Mouse (Mus musculus): ENCODE measurements around the gene Ubash3b. TPM values are rescaled to one million over a fixed set of nuclear protein-coding genes. Genes with fewer than 3 reads are reported as not detected.

Ubash3b gene
- total RNA-seq, 2 experiments from 2014 or later = 5.9 to 7.2 TPM

DNA sequence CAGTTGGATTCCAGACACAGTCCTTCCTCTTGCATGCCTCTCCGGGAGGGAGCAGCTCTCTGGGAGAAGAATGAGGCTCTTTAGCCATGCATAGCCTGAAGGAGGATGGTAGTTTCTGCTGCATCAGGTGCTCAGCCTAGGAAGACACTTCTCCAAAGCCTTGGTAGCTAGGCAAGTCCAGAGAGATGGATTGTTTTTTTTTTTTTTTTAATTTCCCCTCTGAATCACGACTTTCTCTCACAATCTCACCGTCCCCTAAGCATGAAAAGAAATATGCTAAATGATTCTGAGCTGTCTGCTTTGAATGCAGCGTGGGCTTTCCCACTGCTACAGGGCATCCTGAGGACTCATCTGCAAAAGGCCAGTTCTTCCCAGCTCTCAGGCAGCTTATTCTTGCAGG is 147.0 kb downstream of the Ubash3b start:
- ATAC-seq (replicated peaks; ENCODE audit: poor library complexity, severe bottlenecking) = no peak

- no peak for ATAC-seq (replicated peaks; ENCODE audit: poor library complexity, severe bottlenecking)
Observed at GRCm38 (mm10) chr9:41012456-41012855, 149.0 kb downstream of the Ubash3b start.

DNA sequence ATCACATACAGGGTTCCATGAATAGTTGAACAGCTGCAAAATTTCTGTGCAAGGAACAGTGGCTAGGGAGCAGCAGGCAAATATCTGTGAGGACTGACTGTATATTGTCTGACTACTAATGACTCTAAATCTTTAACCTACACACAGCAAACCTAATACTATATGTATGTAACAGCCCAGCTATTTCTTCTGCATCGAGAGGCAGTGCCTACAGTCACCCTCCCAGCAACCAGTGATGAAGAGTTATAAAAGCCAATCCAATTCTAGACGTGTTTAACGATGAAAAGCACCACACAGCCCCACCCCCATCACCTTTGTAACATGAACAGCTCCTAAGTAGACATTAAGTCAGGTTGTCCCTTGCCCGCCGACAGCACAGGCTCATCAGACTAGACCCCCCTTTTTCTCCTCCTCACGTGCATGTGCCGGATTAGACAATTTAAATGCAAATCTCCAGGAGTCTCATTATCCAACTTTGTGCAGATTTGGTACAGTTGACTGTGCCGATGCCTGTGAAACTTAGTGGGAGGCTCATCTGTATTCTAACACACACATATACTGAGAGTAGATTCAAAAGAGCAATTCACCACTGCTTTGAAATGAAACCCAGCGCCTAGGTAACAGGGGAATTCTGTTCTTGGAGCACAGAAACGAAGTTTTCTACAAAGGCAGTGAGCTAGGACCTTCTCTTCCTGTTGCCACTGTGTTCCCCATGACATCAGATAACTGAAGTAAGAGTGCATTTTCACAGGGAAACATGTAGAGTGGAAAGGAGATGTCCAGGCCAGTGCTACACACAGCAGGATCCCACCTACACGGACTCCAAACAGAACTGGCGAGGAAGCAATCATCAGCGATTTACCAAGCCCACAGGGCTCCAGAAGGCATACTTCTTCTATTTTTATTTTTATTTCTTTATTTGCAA is 149.7 kb downstream of the Ubash3b start:
- ATAC-seq (replicated peaks; ENCODE audit: poor library complexity, severe bottlenecking) = no peak

- no peak for ATAC-seq (replicated peaks; ENCODE audit: poor library complexity, severe bottlenecking)
Observed at GRCm38 (mm10) chr9:41007785-41008184, 153.7 kb downstream of the Ubash3b start.

- no peak for ATAC-seq (replicated peaks; ENCODE audit: poor library complexity, severe bottlenecking)
Observed at GRCm38 (mm10) chr9:41004415-41004814, 157.1 kb downstream of the Ubash3b start, which contains the start of gene Crtam. Gene Crtam (minus strand): TSS chr9:41004628.

DNA sequence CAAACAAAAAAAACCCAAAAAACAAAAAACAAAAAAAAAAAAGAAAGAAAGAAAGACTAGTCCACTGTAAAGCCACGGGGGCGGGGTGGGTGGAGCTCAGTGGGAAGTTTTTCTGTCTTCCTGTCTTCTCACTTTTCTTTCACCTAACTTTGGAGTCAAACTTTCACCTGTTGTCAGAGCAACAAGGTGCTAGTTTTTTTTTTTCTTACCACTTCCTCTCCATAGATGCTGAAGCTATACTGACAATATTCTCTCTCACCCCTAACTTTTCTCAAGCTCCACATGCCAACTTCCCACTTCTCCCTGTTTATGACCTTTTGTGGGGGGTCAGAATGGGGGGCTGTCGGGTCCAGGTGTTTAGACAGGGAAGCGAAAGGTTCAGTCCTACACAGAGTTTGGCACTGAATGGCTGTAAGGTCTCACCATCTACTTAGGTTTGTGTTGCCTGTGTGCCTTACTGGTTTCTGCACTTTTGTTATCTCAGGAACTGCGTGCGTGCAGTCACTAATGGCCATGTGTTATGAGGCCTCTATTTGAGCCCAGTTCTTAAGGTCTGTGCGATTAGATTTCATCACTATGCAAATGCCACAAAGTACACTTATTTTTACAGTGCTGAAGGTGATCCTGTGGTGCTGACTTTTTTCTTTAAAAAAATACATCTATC is 164.2 kb downstream of the Ubash3b start:
- ATAC-seq (replicated peaks; ENCODE audit: poor library complexity, severe bottlenecking) = no peak

GRCm38 (mm10) chr9:40994075-40994474 is 167.4 kb downstream of the Ubash3b start:
- no peak for ATAC-seq (replicated peaks; ENCODE audit: poor library complexity, severe bottlenecking)

- no peak for ATAC-seq (replicated peaks; ENCODE audit: poor library complexity, severe bottlenecking)
Observed at GRCm38 (mm10) chr9:40991511-40991910, 170.0 kb downstream of the Ubash3b start.

- peak; percentile 50 for ATAC-seq (replicated peaks; ENCODE audit: poor library complexity, severe bottlenecking)
Observed at GRCm38 (mm10) chr9:40989940-40990588, 171.4 kb downstream of the Ubash3b start.

GRCm38 (mm10) chr9:40984313-40984712 is 177.2 kb downstream of the Ubash3b start:
- ATAC-seq (replicated peaks; ENCODE audit: poor library complexity, severe bottlenecking) = no peak

DNA sequence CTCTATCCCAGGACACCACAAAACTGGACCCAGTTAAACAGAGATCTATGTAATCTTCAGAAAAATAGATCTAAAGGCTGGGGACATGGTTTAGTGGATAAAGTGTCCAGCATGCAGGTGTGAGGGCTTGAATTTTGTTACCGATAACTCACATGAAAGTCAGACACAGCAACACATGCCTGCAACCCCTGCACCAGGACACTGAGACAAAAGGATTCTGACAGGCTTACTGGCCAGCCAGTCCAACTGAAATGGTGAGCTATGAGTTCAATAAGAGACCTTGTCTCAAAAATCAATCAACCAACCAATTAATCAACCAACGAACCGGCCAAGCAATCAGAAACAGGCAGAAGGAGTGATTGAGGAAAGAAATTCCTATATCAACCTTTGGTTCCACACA is 177.7 kb downstream of the Ubash3b start:
- ATAC-seq (replicated peaks; ENCODE audit: poor library complexity, severe bottlenecking) = no peak

- ATAC-seq (replicated peaks; ENCODE audit: poor library complexity, severe bottlenecking) = peak; percentile 55
Observed at GRCm38 (mm10) chr9:40982480-40982879, 179.0 kb downstream of the Ubash3b start.

DNA sequence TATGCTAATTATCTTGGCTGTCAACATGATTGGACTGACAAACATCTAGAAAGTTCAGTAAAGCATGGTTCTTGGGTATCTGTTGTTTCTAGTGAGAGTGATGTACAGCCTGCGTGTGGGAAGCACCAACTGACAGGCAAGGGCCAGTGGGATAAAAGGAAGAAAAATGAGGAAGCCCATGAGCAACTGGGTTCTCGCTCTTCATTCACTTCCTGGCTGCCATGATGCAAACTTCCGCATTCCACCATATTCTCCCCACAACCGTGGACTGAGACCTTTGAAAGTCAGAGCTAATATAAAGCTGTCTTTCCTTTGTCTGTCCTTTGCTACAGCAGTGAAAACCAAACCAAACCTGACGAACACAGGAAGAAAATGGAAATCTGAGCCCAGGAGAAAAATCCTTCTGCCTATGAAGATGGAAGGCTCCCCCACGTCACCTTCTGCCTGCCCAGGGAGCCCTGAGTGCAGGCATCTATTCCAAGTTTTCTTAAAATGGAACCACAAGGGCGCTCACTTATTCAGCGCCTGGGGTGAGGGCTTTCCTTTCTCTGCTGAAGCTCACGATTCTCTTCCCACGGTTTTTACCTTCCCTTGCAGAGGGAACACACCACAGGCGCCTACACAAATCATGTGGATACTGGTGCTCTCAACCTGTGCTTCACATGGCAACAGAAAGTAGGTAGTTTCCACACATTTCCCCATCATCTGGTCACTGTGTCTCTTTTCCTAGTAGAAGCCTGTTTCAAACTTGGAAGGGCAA is 187.3 kb downstream of the Ubash3b start:
- ATAC-seq (replicated peaks; ENCODE audit: poor library complexity, severe bottlenecking) = peak; percentile 78

GRCm38 (mm10) chr9:40964418-40964714 is 197.1 kb downstream of the Ubash3b start:
- no peak for ATAC-seq (replicated peaks; ENCODE audit: poor library complexity, severe bottlenecking)

DNA sequence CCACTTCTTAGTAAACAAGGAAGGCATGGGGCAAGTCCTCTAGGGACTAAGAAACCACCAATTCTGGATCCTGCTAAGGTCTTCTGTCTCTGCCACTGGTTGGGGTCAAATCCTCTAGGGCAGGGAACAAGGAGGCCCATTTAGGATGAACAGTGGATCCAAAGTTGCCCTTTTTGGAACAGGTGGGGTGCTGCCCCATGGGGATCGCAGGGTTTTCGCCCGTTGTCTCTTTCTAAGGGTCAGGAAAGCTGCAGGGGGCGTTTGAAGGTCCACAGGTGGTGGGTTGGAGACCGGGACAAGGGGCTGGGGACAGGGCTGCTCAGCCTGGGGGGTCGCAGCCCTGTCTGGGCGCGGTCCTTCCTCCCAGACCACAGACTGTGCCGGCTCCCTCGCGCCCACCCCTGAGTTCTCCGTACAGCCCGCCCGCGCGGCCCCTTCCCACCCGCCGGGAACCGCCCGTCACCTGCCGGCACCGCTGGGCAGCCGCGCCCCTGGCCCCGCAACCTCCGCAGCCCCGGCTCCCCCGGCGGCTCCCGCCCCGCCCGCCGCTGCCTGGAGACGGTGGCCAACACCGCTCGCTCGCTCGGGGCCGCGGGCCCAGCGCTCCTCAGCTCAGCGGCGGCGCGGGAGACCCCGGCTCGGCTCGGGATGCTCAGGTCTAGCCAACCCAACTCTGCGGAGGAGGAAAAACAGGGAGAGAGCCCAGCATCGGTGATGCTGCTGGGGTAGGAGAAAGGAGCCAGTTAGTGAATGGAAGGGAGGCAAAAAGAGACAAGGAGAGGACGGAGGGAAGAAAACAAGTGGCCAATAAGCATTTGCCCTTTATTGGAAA is 197.7 kb downstream of the Ubash3b start, which contains the start of gene Jhy:
Jhy (minus strand) TSS at position 533 of the 832 bp plus-strand sequence.
- 0 out of 2 replicates have a peak, but pooled peaks have one; percentile 7 for ATAC-seq (replicated peaks; ENCODE audit: poor library complexity, severe bottlenecking)

DNA sequence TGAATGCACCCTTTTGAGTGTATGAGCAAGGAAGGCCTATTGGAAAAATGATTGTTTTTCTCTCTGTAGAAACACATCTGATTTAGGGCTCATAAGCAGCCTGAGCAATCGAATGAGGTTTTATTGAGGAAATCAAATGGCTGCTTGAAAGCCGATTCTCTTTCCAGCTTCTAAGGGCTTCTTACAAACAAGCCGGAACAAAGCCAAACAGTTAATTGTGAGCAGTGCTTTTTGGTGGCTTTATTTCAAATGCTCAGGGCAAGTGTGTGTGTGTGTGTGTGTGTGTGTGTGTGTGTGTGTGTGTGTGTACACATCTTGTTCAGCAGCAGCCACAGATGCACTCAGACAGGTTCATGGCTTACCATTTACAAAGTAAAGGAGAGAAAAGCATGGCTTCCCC is 200.1 kb downstream of the Ubash3b start:
- no peak for ATAC-seq (replicated peaks; ENCODE audit: poor library complexity, severe bottlenecking)
